Mouse (Mus musculus) intestine, embryonic 14.5 days (tissue): Measurements from ENCODE around the gene Cct4. TPM values are rescaled to one million over a fixed set of nuclear protein-coding genes. Genes with fewer than 3 reads are reported as not detected.

Experiments used
- ATAC-seq: fragments of 200-750 bp; cut with Nextera tagmentation; replicated peaks from 2 replicates; pipeline ENCODE4 v1.8.0; 2017; ENCODE audit warnings: low read depth, moderate number of reproducible peaks, moderate TSS enrichment, moderate library complexity; ENCODE audit not compliant: low FRiP score, low TSS enrichment
- DNase-seq: peaks from one replicate; pipeline ENCODE4 v3.0.0-alpha.2; 2018; ENCODE audit warnings: low spot score
- H3K27ac ChIP-seq: fragments of 300-500 bp; sonication (generic); 2 replicates; pipeline ENCODE4 v1.5.1; 2014; ENCODE audit warnings: low read depth, mild to moderate bottlenecking, control low read depth
- H3K27me3 ChIP-seq: fragments of 300-500 bp; sonication (generic); replicated peaks from 2 replicates; pipeline ENCODE4 v1.6.1; 2014; ENCODE audit warnings: low read length, control low read depth; ENCODE audit not compliant: control insufficient read depth, insufficient read depth
- H3K36me3 ChIP-seq: fragments of 300-500 bp; sonication (generic); 2 replicates; pipeline ENCODE4 v1.6.1; 2014; ENCODE audit warnings: low read length, control low read depth; ENCODE audit not compliant: control insufficient read depth, insufficient read depth
- H3K4me1 ChIP-seq: fragments of 300-500 bp; sonication (generic); replicated peaks from 2 replicates; pipeline ENCODE4 v1.6.1; 2014; ENCODE audit warnings: low read length, control low read depth, mixed read lengths; ENCODE audit not compliant: control insufficient read depth, insufficient read depth
- H3K4me2 ChIP-seq: fragments of 300-500 bp; sonication (generic); 2 replicates; pipeline ENCODE4 v1.6.1; 2014; ENCODE audit warnings: low read length
- H3K4me3 ChIP-seq: fragments of 300-500 bp; sonication (generic); 2 replicates; pipeline ENCODE4 v1.5.1; 2014; ENCODE audit warnings: low read depth, low read length, control low read depth, mixed read lengths
- H3K9ac ChIP-seq: fragments of 300-500 bp; sonication (generic); 2 replicates; pipeline ENCODE4 v1.6.1; 2014; ENCODE audit warnings: mild to moderate bottlenecking, low read length
- H3K9me3 ChIP-seq: fragments of 300-500 bp; sonication (generic); 2 replicates; pipeline ENCODE4 v1.6.1; 2016; ENCODE audit warnings: low read length, control low read depth; ENCODE audit not compliant: control insufficient read depth
- WGBS: fragments of 180-500 bp; shearing (Covaris S2); extraction: QIAGEN DNeasy Blood & Tissue Kit; methylation state at CpG from one replicate; pipeline ENCODE4 v1.1.7; 2014; 5-methylcytosine and 5-hydroxymethylcytosine counted together
- polyA plus RNA-seq: library from polyadenylated mRNA; unstranded; fragments of >200 nt; fragmentation: Nextera tagmentation; extraction: Ambion mirVana; gene quantifications from 2 replicates; pipeline ENCODE4 v1.2.1, GENCODE M21; 2014

Gene Cct4
- polyA plus RNA-seq, 1 experiment from 2014 or later = 288 TPM

GRCm38 (mm10) chr11:22979221-22979620 is 11.1 kb upstream of the Cct4 start:
- ATAC-seq = no peak

GRCm38 (mm10) chr11:22981041-22981440 is 9.3 kb upstream of the Cct4 start:
- DNase-seq (no peak), ATAC-seq (no peak)
- H3K27ac ChIP-seq = no peak overlapping the region
- H3K27me3 ChIP-seq = no peaks in the 10 kb centered on the region
- peak overlapping the region; percentile 59 for H3K4me3 ChIP-seq
- 43% methylated on average over 4 of the region's 4 CpGs for WGBS
- peaks cover 9% of the 10 kb centered on the region for H3K4me1 ChIP-seq
- H3K4me2 ChIP-seq = peak overlapping the region; percentile 64
- peak overlapping the region; percentile 70 for H3K9ac ChIP-seq
- no peaks in the 10 kb centered on the region for H3K9me3 ChIP-seq
- H3K36me3 ChIP-seq = peaks cover 26% of the 10 kb centered on the region

More at GRCm38 (mm10) chr11:22979221-22979620, 11.1 kb upstream of the Cct4 start:
- no peaks in the 10 kb centered on the region for H3K9me3 ChIP-seq
- H3K4me3 ChIP-seq = no peak overlapping the region
- WGBS = 89% methylated on average over 1 of the region's 1 CpGs
- DNase-seq = no peak
- peaks cover 26% of the 10 kb centered on the region for H3K36me3 ChIP-seq
- no peaks in the 10 kb centered on the region for H3K27me3 ChIP-seq
- peaks cover 10% of the 10 kb centered on the region for H3K4me1 ChIP-seq
- H3K4me2 ChIP-seq = no peak overlapping the region
- no peak overlapping the region for H3K9ac ChIP-seq
- no peak overlapping the region for H3K27ac ChIP-seq

GRCm38 (mm10) chr11:22981543-22981950 is 8.8 kb upstream of the Cct4 start:
- H3K4me2 ChIP-seq = peak overlapping the region; percentile 64
- peak overlapping the region; percentile 59 for H3K4me3 ChIP-seq
- peak; percentile 56 for ATAC-seq
- no peak for DNase-seq
- H3K27ac ChIP-seq = peak overlapping the region; percentile 97
- H3K36me3 ChIP-seq = peaks cover 23% of the 10 kb centered on the region
- H3K9me3 ChIP-seq = no peaks in the 10 kb centered on the region
- peaks cover 5% of the 10 kb centered on the region for H3K4me1 ChIP-seq
- peak overlapping the region; percentile 70 for H3K9ac ChIP-seq
- no peaks in the 10 kb centered on the region for H3K27me3 ChIP-seq
- WGBS = 2% methylated on average over 12 of the region's 12 CpGs

GRCm38 (mm10) chr11:22981984-22982757 is 8.1 kb upstream of the Cct4 start, which contains the start of the genes Gm28048 and Commd1:
TSS of gene Gm28048 (minus strand) at chr11:22982090.
TSS of gene Commd1 (minus strand) at chr11:22982382.
- ATAC-seq (peak; percentile 95), DNase-seq (peak; percentile 98)
- Histone ChIP-seq H3K36me3 (peaks cover 17% of the 10 kb centered on the region), H3K4me1 (peaks cover 5% of the 10 kb centered on the region), H3K9ac (peak within 1 kb of the TSS; percentile 70), H3K27me3 (no peaks in the 10 kb centered on the region), H3K4me3 (peak within 1 kb of the TSS; percentile 59), H3K27ac (peak within 1 kb of the TSS; percentile 97), H3K9me3 (no peaks in the 10 kb centered on the region), H3K4me2 (peak within 1 kb of the TSS; percentile 64)
- 4% methylated on average over 41 of the region's 42 CpGs for WGBS

- ATAC-seq = no peak
- H3K27me3 ChIP-seq = no peaks in the 10 kb centered on the region
- 77% methylated on average over 6 of the region's 6 CpGs for WGBS
- DNase-seq = no peak
- H3K9ac ChIP-seq = no peak overlapping the region
- peaks cover 5% of the 10 kb centered on the region for H3K4me1 ChIP-seq
- H3K36me3 ChIP-seq = peaks cover 10% of the 10 kb centered on the region
- H3K4me2 ChIP-seq = peak overlapping the region; percentile 64; the same call in 1 of the 2 replicates
- H3K27ac ChIP-seq = no peak overlapping the region
- no peak overlapping the region for H3K4me3 ChIP-seq
- no peaks in the 10 kb centered on the region for H3K9me3 ChIP-seq
Measured at GRCm38 (mm10) chr11:22982846-22983245, 7.5 kb upstream of the Cct4 start.

GRCm38 (mm10) chr11:22985510-22985909 is 4.8 kb upstream of the Cct4 start:
- 73% methylated on average over 3 of the region's 3 CpGs for WGBS
- Histone ChIP-seq H3K4me3 (no peak overlapping the region), H3K4me1 (peaks cover 5% of the 10 kb centered on the region), H3K27me3 (no peaks in the 10 kb centered on the region), H3K4me2 (no peak overlapping the region), H3K9me3 (no peaks in the 10 kb centered on the region), H3K9ac (no peak overlapping the region), H3K27ac (no peak overlapping the region), H3K36me3 (no peaks in the 10 kb centered on the region)
- no peak for DNase-seq
- ATAC-seq = no peak

GRCm38 (mm10) chr11:22987357-22987756 is 3.0 kb upstream of the Cct4 start:
- WGBS = 36% methylated on average over 2 of the region's 2 CpGs
- ATAC-seq (no peak), DNase-seq (no peak)
- no peak overlapping the region for H3K9ac ChIP-seq
- no peak overlapping the region for H3K27ac ChIP-seq
- H3K4me3 ChIP-seq = no peak overlapping the region
- H3K36me3 ChIP-seq = no peaks in the 10 kb centered on the region
- H3K27me3 ChIP-seq = no peaks in the 10 kb centered on the region
- no peaks in the 10 kb centered on the region for H3K9me3 ChIP-seq
- H3K4me1 ChIP-seq = peaks cover 10% of the 10 kb centered on the region
- H3K4me2 ChIP-seq = no peak overlapping the region

- Histone ChIP-seq H3K4me3 (peak overlapping the region; percentile 82), H3K36me3 (peaks cover 19% of the 10 kb centered on the region), H3K27ac (peak overlapping the region; percentile 94), H3K9ac (peak overlapping the region; percentile 88), H3K9me3 (no peaks in the 10 kb centered on the region), H3K4me1 (peaks cover 10% of the 10 kb centered on the region), H3K27me3 (no peaks in the 10 kb centered on the region), H3K4me2 (peak overlapping the region; percentile 85)
- ATAC-seq (no peak), DNase-seq (no peak)
- WGBS = 46% methylated on average over 1 of the region's 1 CpGs
Measured at GRCm38 (mm10) chr11:22989786-22990185, 533 bp upstream of the Cct4 start.
